Mouse (Mus musculus) lung, adult 2 months (tissue): Measurements from ENCODE around the gene Smarcc1. TPM values are rescaled to one million over a fixed set of nuclear protein-coding genes. Genes with fewer than 3 reads are reported as not detected.
"Not testable (repeated sequence)": the region's sequence is repeated elsewhere in the genome, so short reads cannot be mapped to it uniquely, and the experiment has no call there.

Source experiments
- DNase-seq: peaks from one replicate; pipeline ENCODE4 v3.0.0; 2022
- H3K4me1 ChIP-seq: fragments of 200-500 bp; 2 replicates; pipeline ENCODE4 v1.6.1; 2011; ENCODE audit warnings: low read length; ENCODE audit not compliant: control insufficient read depth, insufficient read depth
- H3K4me3 ChIP-seq: fragments of 200-500 bp; replicated peaks from 2 replicates; pipeline ENCODE3; 2011; ENCODE audit warnings: low read depth, mild to moderate bottlenecking, control low read depth, low read length; ENCODE audit errors: extremely low read depth
- CTCF ChIP-seq: fragments of 200-500 bp; IDR thresholded peaks from 2 replicates; pipeline ENCODE4 v1.5.1; 2011; ENCODE audit warnings: mild to moderate bottlenecking, low read length, control low read depth; ENCODE audit not compliant: insufficient read depth
- POLR2A ChIP-seq: fragments of 200-500 bp; IDR thresholded peaks from 2 replicates; pipeline ENCODE4 v1.6.1; 2011; ENCODE audit warnings: low read depth, mild to moderate bottlenecking, control low read depth, low read length, borderline replicate concordance; ENCODE audit errors: extremely low read depth
- WGBS: fragments of 180-500 bp; shearing (Covaris S2); methylation state at CpG from one replicate; pipeline ENCODE4 v1.1.7; 2018; 5-methylcytosine and 5-hydroxymethylcytosine counted together
- polyA plus RNA-seq: library from polyadenylated mRNA; depleted of rRNA; stranded (reverse); fragments of >200 nt; gene quantifications from 2 replicates; pipeline ENCODE4 v1.2.3, GENCODE M21; 2012

Smarcc1 gene
- polyA plus RNA-seq, 1 experiment: 11.9 TPM

DNA sequence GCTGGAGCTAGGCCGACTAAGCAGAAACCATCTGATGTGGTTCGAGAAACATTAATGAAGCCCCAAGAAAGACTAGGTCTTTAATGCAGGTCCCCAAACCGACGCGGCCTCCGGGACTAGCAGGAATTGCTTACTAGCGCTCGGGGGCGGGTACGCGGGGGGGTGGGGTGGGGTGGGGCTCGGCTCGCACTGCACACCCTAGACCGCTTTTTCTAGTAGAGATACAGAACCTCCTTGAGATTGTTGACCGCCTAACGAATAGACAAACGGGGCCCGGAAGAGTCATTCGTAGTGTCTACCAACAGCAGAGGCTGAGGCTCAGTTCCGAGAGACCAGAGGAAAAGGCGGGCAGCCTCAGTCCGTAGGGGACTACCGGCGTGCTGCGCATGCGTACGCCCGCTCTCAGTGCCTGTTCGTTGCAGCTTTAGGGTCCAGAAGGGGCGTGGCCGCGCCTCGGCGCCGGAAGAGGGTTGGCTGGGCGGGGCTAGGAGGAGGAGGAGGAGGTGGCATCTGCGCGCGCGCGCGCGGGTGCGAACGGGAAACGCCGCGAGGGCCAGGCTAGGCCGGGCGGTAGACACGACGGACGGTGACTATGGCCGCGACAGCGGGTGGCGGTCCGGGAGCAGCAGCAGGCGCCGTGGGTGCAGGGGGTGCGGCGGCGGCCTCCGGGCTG lies 14.2 kb downstream of the Smarcc1 start:
- WGBS: 1% methylated on average over 60 of the region's 64 CpGs
- peak overlapping the region; percentile 88 for H3K4me3 ChIP-seq
- peak; percentile 99 for DNase-seq
- H3K4me1 ChIP-seq: peaks cover 3% of the 10 kb centered on the region
- no peak for TF ChIP-seq CTCF
- TF ChIP-seq POLR2A: peak; percentile 93

DNA sequence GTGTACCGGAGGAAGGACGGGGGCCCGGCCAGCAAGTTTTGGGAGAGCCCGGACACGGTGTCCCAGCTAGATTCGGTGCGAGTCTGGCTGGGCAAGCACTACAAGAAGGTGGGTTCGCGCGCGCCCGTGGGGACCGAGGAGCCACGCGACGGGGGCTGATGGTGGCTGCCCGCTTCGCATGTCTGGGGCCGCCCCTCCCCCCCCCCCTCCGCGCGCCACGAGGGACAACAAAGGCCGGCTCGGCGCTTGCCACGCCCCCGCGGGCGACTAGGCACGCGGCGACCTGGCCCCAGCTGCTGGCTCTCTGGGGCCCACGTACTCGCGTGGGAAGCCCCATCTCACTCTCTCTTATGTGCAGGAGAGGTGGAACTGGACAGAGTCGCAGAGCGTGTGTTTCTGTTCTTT lies 14.7 kb downstream of the Smarcc1 start:
- DNase-seq: no peak

DNA sequence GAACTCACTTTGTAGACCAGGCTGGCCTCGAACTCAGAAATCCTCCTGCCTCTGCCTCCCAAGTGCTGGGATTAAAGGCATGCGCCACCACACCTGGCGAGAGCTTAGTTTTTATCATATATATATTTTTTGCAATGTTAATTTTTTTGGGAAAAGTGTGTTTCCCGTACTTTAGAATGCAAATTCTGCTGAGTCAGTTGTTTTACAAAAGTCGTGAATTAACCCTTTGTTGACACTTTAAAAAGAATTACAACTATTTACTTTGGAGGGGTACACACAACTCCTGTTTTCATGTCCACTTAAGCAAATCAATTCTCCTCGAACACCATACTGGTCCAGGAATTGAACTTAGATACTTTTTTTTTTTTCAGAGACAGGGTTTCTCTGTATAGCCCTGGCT lies 15.4 kb downstream of the Smarcc1 start:
- TF ChIP-seq POLR2A: no peak
- TF ChIP-seq CTCF: no peak
- Histone ChIP-seq H3K4me1 (peaks cover 3% of the 10 kb centered on the region), H3K4me3 (no peak overlapping the region)
- DNase-seq: no peak
- 44% methylated on average over 6 of the region's 6 CpGs for WGBS

More for the DNA sequence above, 14.7 kb downstream of the Smarcc1 start:
- Histone ChIP-seq H3K4me3 (peak overlapping the region; percentile 74), H3K4me1 (peaks cover 3% of the 10 kb centered on the region)
- WGBS: under 1% methylated on average over 38 of the region's 38 CpGs
- TF ChIP-seq CTCF: no peak
- TF ChIP-seq POLR2A: no peak

DNA sequence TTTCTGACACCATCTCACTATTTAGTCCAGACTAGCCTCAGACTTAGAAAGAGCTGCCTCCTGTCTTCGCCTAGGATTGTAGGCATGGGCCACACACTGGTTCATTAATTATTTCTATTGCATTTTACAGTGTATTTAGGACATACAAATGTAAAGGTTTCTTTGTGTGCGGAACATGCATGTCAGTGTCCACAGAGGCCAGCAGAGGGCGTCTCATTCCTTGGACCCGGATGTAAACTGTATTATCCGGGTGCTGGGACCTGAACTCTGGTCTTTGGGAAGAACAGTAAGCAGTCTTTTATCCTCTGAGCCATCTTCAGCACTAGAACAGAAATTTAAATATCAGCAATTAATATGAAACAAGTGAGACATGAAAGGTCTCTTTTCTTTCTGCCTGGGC lies 16.7 kb downstream of the Smarcc1 start:
- Histone ChIP-seq H3K4me3 (no peak overlapping the region), H3K4me1 (peaks cover 3% of the 10 kb centered on the region)
- TF ChIP-seq CTCF (peak; percentile 33; the same call in 1 of the 2 replicates), POLR2A (no peak)
- DNase-seq: no peak
- 79% methylated on average over 5 of the region's 5 CpGs for WGBS

DNA sequence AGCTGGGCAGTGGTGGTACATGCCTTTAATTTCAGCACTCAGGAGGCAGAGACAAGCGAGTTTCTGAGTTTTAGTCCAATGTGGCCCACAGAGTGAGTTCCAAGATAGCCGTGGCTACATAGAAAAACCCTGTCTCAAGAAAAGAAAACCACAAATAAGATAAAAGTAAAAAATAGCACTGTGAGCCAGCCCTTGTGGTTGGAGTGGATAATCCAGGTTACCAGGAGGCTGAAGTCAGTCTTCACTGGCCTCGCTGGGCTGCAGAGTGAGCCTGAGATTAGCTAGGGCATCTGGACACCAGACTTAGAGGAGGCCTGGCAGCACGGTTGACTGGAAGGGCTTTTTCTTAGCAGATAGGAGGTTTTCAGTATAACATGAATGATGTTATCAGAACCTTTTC lies 21.6 kb downstream of the Smarcc1 start:
- 78% methylated on average over 4 of the region's 4 CpGs for WGBS
- Histone ChIP-seq H3K4me3 (no peak overlapping the region), H3K4me1 (no peaks in the 10 kb centered on the region)
- TF ChIP-seq CTCF: no peak
- TF ChIP-seq POLR2A: no peak
- no peak for DNase-seq

DNA sequence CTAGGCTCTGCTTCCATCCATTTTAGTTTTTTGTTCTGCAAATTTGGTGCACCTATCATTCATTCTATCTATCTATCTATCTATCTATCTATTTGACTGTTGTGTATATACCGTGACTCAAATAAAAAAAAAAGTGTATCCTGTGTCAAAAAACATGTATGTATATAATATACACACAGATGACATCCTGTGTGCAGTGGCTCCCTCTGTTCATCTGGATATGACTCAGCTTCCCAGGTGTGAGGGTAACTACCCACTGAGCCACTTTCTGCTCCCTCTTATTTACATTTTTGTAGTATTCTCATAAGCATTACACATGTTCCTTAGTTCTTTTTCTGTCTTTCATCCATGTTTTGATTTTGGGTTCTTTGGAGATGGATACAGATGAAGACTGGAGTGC lies 24.6 kb downstream of the Smarcc1 start:
- Histone ChIP-seq H3K4me1 (no peaks in the 10 kb centered on the region), H3K4me3 (no peak overlapping the region)
- no peak for TF ChIP-seq POLR2A
- TF ChIP-seq CTCF: no peak
- WGBS: 85% methylated on average over 1 of the region's 1 CpGs
- DNase-seq: no peak

DNA sequence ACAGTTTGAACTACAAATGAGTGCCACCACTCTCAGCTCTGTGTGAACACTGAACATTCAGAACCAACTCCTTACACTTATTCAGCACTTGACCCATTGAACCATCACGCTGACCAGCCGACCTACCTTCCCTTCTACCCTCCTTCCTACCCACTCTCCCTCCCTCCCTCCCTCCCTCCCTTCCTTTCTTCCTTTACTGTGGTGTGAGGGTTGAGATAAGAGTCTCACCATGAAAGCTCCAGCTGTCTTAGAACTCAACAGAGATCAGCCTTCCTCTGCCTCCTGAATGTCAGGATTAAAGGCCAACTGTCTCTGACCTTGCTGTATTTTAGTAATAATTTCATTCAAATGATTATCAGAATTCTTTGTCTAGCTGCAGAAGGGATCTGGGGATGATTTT lies 31.1 kb downstream of the Smarcc1 start:
- no peak overlapping the region for H3K4me3 ChIP-seq
- TF ChIP-seq POLR2A: no peak
- TF ChIP-seq CTCF: no peak
- no peak for DNase-seq
- 51% methylated on average over 2 of the region's 2 CpGs for WGBS
- H3K4me1 ChIP-seq: no peaks in the 10 kb centered on the region

DNA sequence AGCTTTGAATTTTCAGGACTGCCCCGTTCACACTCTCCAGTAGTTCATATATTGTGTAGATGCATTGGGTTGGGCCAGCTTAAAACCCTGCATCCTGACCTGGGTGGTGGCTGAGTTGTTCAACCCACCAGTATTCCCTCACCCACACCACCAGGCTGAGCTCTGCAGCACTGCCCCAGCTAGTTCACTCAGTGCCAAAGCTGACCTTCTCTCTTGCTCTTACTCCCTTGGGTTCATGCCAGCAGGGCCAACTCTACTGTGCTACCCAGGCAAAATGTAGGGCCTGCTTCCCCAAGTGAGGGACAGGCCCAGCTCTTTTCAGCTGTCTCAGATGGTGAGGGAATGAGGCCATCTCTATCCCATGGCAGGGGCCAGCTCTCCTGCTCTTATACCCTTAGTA lies 41.5 kb downstream of the Smarcc1 start:
- TF ChIP-seq CTCF (no peak), POLR2A (no peak)
- 96% methylated on average over 1 of the region's 1 CpGs for WGBS

DNA sequence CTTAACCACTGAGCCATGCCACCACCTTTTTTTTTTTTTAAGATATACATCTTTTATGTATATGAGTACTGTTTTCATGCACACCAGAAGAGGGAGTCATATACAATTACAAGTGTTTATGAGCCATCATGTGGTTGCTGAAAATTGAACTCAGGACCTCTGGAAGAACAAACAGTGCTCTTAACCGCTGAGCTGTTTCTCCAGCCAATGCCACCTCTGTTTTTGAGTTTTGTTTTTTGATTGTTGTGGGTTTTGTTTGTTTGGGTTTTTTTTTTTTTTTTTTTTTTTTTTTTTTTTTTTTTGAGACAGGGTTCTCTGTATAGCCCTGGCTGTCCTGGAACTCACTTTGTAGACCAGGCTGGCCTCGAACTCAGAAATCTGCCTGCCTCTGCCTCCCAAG lies 43.0 kb downstream of the Smarcc1 start:
- WGBS: 96% methylated on average over 2 of the region's 2 CpGs
- not testable (repeated sequence) for DNase-seq, H3K4me1 ChIP-seq, H3K4me3 ChIP-seq

More for the DNA sequence above, 41.5 kb downstream of the Smarcc1 start:
- no peak for DNase-seq
- Histone ChIP-seq H3K4me3 (no peak overlapping the region), H3K4me1 (no peaks in the 10 kb centered on the region)

DNA sequence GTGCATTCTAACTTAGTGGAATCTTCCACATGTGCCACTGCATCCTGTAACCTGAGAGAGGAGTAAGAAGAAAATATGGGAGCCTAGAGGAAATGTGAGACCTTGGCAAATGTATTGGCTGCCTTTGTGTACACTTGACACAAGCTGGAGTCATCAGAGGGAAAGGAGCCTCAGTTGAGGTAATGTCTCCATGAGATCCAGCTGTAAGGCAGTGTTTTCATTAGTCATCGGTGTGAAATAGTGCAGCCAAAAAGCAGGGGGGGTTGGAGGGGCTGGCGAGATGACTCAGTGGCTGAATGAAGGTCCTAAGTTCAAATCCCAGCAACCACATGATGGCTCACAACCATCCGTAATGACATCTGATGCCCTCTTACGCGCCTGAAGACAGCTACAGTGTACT lies 44.9 kb downstream of the Smarcc1 start:
- TF ChIP-seq CTCF (no peak), POLR2A (no peak)
- 83% methylated on average over 5 of the region's 5 CpGs for WGBS

More for the DNA sequence above, 44.9 kb downstream of the Smarcc1 start:
- no peaks in the 10 kb centered on the region for H3K4me1 ChIP-seq
- DNase-seq: no peak
- H3K4me3 ChIP-seq: no peak overlapping the region
